Mouse (Mus musculus): Measurements from ENCODE around the gene Syde2. TPM values are rescaled to one million over a fixed set of nuclear protein-coding genes. Genes with fewer than 3 reads are reported as not detected.

The Syde2 gene
- total and polyA plus RNA-seq, 3 experiments: 12.4 to 24.1 TPM; not detected in 1

DNA sequence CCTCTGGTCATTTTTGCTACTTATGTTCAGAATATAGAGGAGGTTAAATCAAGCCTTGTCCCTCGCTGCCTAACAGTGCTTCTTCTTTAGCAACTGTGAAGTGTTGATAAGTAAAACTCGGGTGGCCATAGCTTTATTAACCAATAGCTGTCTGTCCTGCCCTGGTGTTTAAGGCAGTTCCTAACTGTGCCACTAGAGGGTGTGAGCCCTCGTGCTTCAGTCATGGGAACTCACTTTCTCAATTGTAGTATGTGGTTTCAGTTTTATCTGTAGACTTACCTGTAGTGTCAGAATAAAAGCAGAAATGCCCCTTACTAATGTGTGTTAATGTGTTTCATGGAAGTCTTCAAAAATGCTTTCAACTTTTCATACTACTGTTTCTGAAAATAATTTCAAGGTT is 45.7 kb upstream of the Syde2 start (continued):
- TF ChIP-seq UBTF (IDR thresholded peaks at IDR 0.05; ENCODE audit: borderline replicate concordance, insufficient read depth, low read depth, low read length) (no peak), MAX (IDR thresholded peaks at IDR 0.05; ENCODE audit: low read length) (peak; percentile 56; the same call in 1 of the 2 replicates), MYB (IDR thresholded peaks at IDR 0.05; ENCODE audit: low read depth, low read length) (no peak), RAD21 (IDR thresholded peaks at IDR 0.05; ENCODE audit: low read depth, low read length) (peak; percentile 76), MXI1 (IDR thresholded peaks at IDR 0.05; ENCODE audit: low read depth, low read length) (peak; percentile 56; the same call in 1 of the 2 replicates), GATA1 (IDR thresholded peaks at IDR 0.05; ENCODE audit: low read depth, low read length) (peak; percentile 53), E2F4 (IDR thresholded peaks at IDR 0.05; ENCODE audit: borderline replicate concordance, low read depth, low read length) (no peak)

DNA sequence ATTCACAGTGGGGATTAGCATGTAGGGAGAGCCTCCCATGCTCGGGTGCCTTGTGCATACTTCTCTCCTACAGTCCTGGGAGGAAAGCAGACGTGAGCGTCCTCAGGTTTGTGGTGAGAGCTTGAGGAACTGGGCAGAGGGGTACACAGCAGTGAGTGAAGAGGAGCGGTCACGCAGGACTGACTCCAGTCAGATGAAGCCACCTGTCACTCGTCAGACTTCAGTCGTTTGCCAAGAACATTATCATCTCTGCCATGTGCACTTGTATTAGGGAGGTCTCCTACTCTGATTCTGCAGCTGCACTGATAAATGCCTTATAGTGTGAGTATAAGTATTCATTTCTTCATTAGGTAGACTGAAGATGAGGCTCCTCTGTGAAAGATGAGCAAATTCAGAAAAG is 43.3 kb upstream of the Syde2 start:
- Histone ChIP-seq H3K9ac (ENCODE audit: control insufficient read depth, low read depth, low read length, poor library complexity, severe bottlenecking) (no peak overlapping the region), H3K79me2 (ENCODE audit: control insufficient read depth, insufficient read depth, low read length, poor library complexity) (peaks cover 12% of the 10 kb centered on the region), H3K36me3 (ENCODE audit: control insufficient read depth in 1 of 2, insufficient read depth in 2 of 2, low read length in 2 of 2) (peaks cover 4 to 46% of the 10 kb centered on the region in 2 experiments; a peak in 3 of 4 replicates), H3K4me3 (ENCODE audit: control insufficient read depth in 1 of 2, insufficient read depth in 1 of 2, low read depth in 2 of 2, low read length in 2 of 2) (no peak overlapping the region), H3K27ac (ENCODE audit: control insufficient read depth, low read depth, low read length) (no peak overlapping the region), H3K9me3 (replicated peaks; ENCODE audit: insufficient read depth, low read length) (no peaks in the 10 kb centered on the region), H3K4me1 (ENCODE audit: control insufficient read depth in 1 of 2, insufficient read depth in 2 of 2, low read length in 2 of 2) (peaks cover 5 to 33% of the 10 kb centered on the region in 2 experiments), H3K27me3 (ENCODE audit: control insufficient read depth in 1 of 2, insufficient read depth in 2 of 2, low read length in 2 of 2) (no peaks in the 10 kb centered on the region)
- DNase-seq (ENCODE audit: low read depth, low spot score): peak; percentile 76
- TF ChIP-seq RCOR1 (IDR thresholded peaks at IDR 0.05; ENCODE audit: low read depth, low read length): peak; percentile 83
- peak; percentile 77 to 84 for TF ChIP-seq EP300 (IDR thresholded peaks at IDR 0.05; ENCODE audit: low read depth in 1 of 2, low read length in 2 of 2)
- no peak for TF ChIP-seq ZKSCAN1 (IDR thresholded peaks at IDR 0.05; ENCODE audit: low read depth, low read length)
- TF ChIP-seq MAX (IDR thresholded peaks at IDR 0.05; ENCODE audit: low read length): peak; percentile 62; the same call in 1 of the 2 replicates
- TF ChIP-seq POLR2AphosphoS2 (IDR thresholded peaks at IDR 0.05; ENCODE audit: low read length): 0 out of 2 replicates have a peak, but pooled peaks have one; percentile 10
- no peak for TF ChIP-seq MAZ (IDR thresholded peaks at IDR 0.05; ENCODE audit: low read depth, low read length)
- no peak for TF ChIP-seq NELFE (IDR thresholded peaks at IDR 0.05; ENCODE audit: low read depth, low read length)
- no peak for TF ChIP-seq UBTF (IDR thresholded peaks at IDR 0.05; ENCODE audit: borderline replicate concordance, insufficient read depth, low read depth, low read length)
- TF ChIP-seq BHLHE40 (IDR thresholded peaks at IDR 0.05; ENCODE audit: borderline replicate concordance, low read depth, low read length): peak; percentile 44; the same call in 1 of the 2 replicates
- TF ChIP-seq ETS1 (IDR thresholded peaks at IDR 0.05; ENCODE audit: low read depth, low read length): peak; percentile 81
- TF ChIP-seq GATA1 (IDR thresholded peaks at IDR 0.05; ENCODE audit: low read depth, low read length): peak; percentile 81
- peak; percentile 76 for TF ChIP-seq SIN3A (IDR thresholded peaks at IDR 0.05; ENCODE audit: low read length)
- TF ChIP-seq TCF12 (IDR thresholded peaks at IDR 0.05; ENCODE audit: low read depth, low read length): peak; percentile 94
- no peak for TF ChIP-seq USF2 (IDR thresholded peaks at IDR 0.05; ENCODE audit: borderline replicate concordance in 1 of 2, insufficient read depth in 1 of 2, low read depth in 1 of 2, low read length in 2 of 2)
- peak; percentile 72 for TF ChIP-seq TAL1 (IDR thresholded peaks at IDR 0.05; ENCODE audit: low read length)
- peak; percentile 68; the same call in 1 of the 2 replicates for TF ChIP-seq MXI1 (IDR thresholded peaks at IDR 0.05; ENCODE audit: low read depth, low read length)
